Mouse (Mus musculus): Measurements from ENCODE around the gene Nmt1. TPM values are rescaled to one million over a fixed set of nuclear protein-coding genes. Genes with fewer than 3 reads are reported as not detected.

The Nmt1 gene
- polyA plus RNA-seq, 1 experiment from 2014 or later = 69.8 TPM

GRCm38 (mm10) chr11:103098531-103099190, 70.7 kb downstream of the Nmt1 start:
- H3K9me3 ChIP-seq (ENCODE audit: control insufficient read depth, low read length) = no peaks in the 10 kb centered on the region
- peaks cover 26% of the 10 kb centered on the region for H3K27me3 ChIP-seq (ENCODE audit: control insufficient read depth, insufficient read depth, low read length)
- ATAC-seq (ENCODE audit: insufficient number of reproducible peaks, low FRiP score, low TSS enrichment, low read depth) (no peak), DNase-seq (ENCODE audit: low spot score) (no peak)
- H3K9ac ChIP-seq (ENCODE audit: low read length) = no peak overlapping the region
- no peaks in the 10 kb centered on the region for H3K36me3 ChIP-seq (ENCODE audit: control insufficient read depth, insufficient read depth, low read length)
- 72% methylated on average over 11 of the region's 11 CpGs for WGBS
- H3K4me2 ChIP-seq (ENCODE audit: low read depth, severe bottlenecking) = no peak overlapping the region
- no peak overlapping the region for H3K4me3 ChIP-seq (ENCODE audit: low read depth, low read length)
- no peak overlapping the region for H3K27ac ChIP-seq (replicated peaks; ENCODE audit: low read depth, low read length)
- H3K4me1 ChIP-seq (ENCODE audit: control insufficient read depth, insufficient read depth, low read length) = peaks cover 18% of the 10 kb centered on the region

GRCm38 (mm10) chr11:103099352-103099940, 71.5 kb downstream of the Nmt1 start:
- 48% methylated on average over 12 of the region's 12 CpGs for WGBS
- Histone ChIP-seq H3K4me1 (ENCODE audit: control insufficient read depth, insufficient read depth, low read length) (peaks cover 18% of the 10 kb centered on the region), H3K9ac (ENCODE audit: low read length) (no peak overlapping the region), H3K27me3 (ENCODE audit: control insufficient read depth, insufficient read depth, low read length) (peaks cover 29% of the 10 kb centered on the region), H3K9me3 (ENCODE audit: control insufficient read depth, low read length) (no peaks in the 10 kb centered on the region), H3K4me3 (ENCODE audit: low read depth, low read length) (no peak overlapping the region), H3K4me2 (ENCODE audit: low read depth, severe bottlenecking) (no peak overlapping the region), H3K36me3 (ENCODE audit: control insufficient read depth, insufficient read depth, low read length) (no peaks in the 10 kb centered on the region), H3K27ac (replicated peaks; ENCODE audit: low read depth, low read length) (no peak overlapping the region)
- ATAC-seq (ENCODE audit: insufficient number of reproducible peaks, low FRiP score, low TSS enrichment, low read depth) = no peak
- DNase-seq (ENCODE audit: low spot score) = no peak

- H3K4me1 ChIP-seq (ENCODE audit: control insufficient read depth, insufficient read depth, low read length) = peaks cover 16% of the 10 kb centered on the region
- no peaks in the 10 kb centered on the region for H3K9me3 ChIP-seq (ENCODE audit: control insufficient read depth, low read length)
- ATAC-seq (ENCODE audit: insufficient number of reproducible peaks, low FRiP score, low TSS enrichment, low read depth) (no peak), DNase-seq (ENCODE audit: low spot score) (no peak)
- H3K4me3 ChIP-seq (ENCODE audit: low read depth, low read length) = no peak overlapping the region; the same call in 1 of the 2 replicates
- no peak overlapping the region for H3K4me2 ChIP-seq (ENCODE audit: low read depth, severe bottlenecking)
- no peak overlapping the region for H3K9ac ChIP-seq (ENCODE audit: low read length)
- peaks cover 29% of the 10 kb centered on the region for H3K27me3 ChIP-seq (ENCODE audit: control insufficient read depth, insufficient read depth, low read length)
- no peaks in the 10 kb centered on the region for H3K36me3 ChIP-seq (ENCODE audit: control insufficient read depth, insufficient read depth, low read length)
- 67% methylated on average over 8 of the region's 8 CpGs for WGBS
- no peak overlapping the region for H3K27ac ChIP-seq (replicated peaks; ENCODE audit: low read depth, low read length)
Observed at GRCm38 (mm10) chr11:103100361-103100760, 72.4 kb downstream of the Nmt1 start.

GRCm38 (mm10) chr11:103101481-103101865, 73.5 kb downstream of the Nmt1 start, which contains the start of the genes Plcd3 and Acbd4:
Gene Plcd3, minus strand, starts transcription at chr11:103101658.
Gene Acbd4, plus strand, starts transcription at chr11:103101682.
- WGBS = under 1% methylated on average over 34 of the region's 34 CpGs
- H3K4me1 ChIP-seq (ENCODE audit: control insufficient read depth, insufficient read depth, low read length) = peaks cover 16% of the 10 kb centered on the region
- ATAC-seq (ENCODE audit: insufficient number of reproducible peaks, low FRiP score, low TSS enrichment, low read depth) = peak; percentile 55; the same call in 1 of the 2 replicates

GRCm38 (mm10) chr11:103101866-103102501, 74.0 kb downstream of the Nmt1 start:
- H3K4me1 ChIP-seq (ENCODE audit: control insufficient read depth, insufficient read depth, low read length) = peaks cover 13% of the 10 kb centered on the region
- WGBS = 4% methylated on average over 30 of the region's 30 CpGs
- H3K27me3 ChIP-seq (ENCODE audit: control insufficient read depth, insufficient read depth, low read length) = peaks cover 29% of the 10 kb centered on the region

More at GRCm38 (mm10) chr11:103101481-103101865, 73.5 kb downstream of the Nmt1 start, which contains the start of the genes Plcd3 and Acbd4:
- Histone ChIP-seq H3K9ac (ENCODE audit: low read length) (peak within 1 kb of the TSS; percentile 55), H3K36me3 (ENCODE audit: control insufficient read depth, insufficient read depth, low read length) (no peaks in the 10 kb centered on the region), H3K4me2 (ENCODE audit: low read depth, severe bottlenecking) (peak within 1 kb of the TSS; percentile 84), H3K9me3 (ENCODE audit: control insufficient read depth, low read length) (no peaks in the 10 kb centered on the region), H3K4me3 (ENCODE audit: low read depth, low read length) (peak within 1 kb of the TSS; percentile 52), H3K27ac (replicated peaks; ENCODE audit: low read depth, low read length) (no peak within 1 kb of the TSS), H3K27me3 (ENCODE audit: control insufficient read depth, insufficient read depth, low read length) (peaks cover 29% of the 10 kb centered on the region)
- DNase-seq (ENCODE audit: low spot score) = peak; percentile 78

GRCm38 (mm10) chr11:103102725-103103349, 74.8 kb downstream of the Nmt1 start:
- Histone ChIP-seq H3K4me2 (ENCODE audit: low read depth, severe bottlenecking) (peak overlapping the region; percentile 84), H3K9me3 (ENCODE audit: control insufficient read depth, low read length) (no peaks in the 10 kb centered on the region), H3K36me3 (ENCODE audit: control insufficient read depth, insufficient read depth, low read length) (no peaks in the 10 kb centered on the region), H3K27me3 (ENCODE audit: control insufficient read depth, insufficient read depth, low read length) (peaks cover 29% of the 10 kb centered on the region), H3K4me1 (ENCODE audit: control insufficient read depth, insufficient read depth, low read length) (0 out of 2 replicates have a peak, but pooled peaks cover 7% of the 10 kb centered on the region), H3K4me3 (ENCODE audit: low read depth, low read length) (peak overlapping the region; percentile 30), H3K9ac (ENCODE audit: low read length) (0 out of 2 replicates have a peak overlapping the region, but pooled peaks have one; percentile 27), H3K27ac (replicated peaks; ENCODE audit: low read depth, low read length) (no peak overlapping the region)
- ATAC-seq (ENCODE audit: insufficient number of reproducible peaks, low FRiP score, low TSS enrichment, low read depth) (peak; percentile 58), DNase-seq (ENCODE audit: low spot score) (peak; percentile 98)
- WGBS = under 1% methylated on average over 35 of the region's 35 CpGs

More at GRCm38 (mm10) chr11:103101866-103102501, 74.0 kb downstream of the Nmt1 start:
- Histone ChIP-seq H3K4me2 (ENCODE audit: low read depth, severe bottlenecking) (peak overlapping the region; percentile 84), H3K4me3 (ENCODE audit: low read depth, low read length) (peak overlapping the region; percentile 52), H3K27ac (replicated peaks; ENCODE audit: low read depth, low read length) (no peak overlapping the region), H3K9me3 (ENCODE audit: control insufficient read depth, low read length) (no peaks in the 10 kb centered on the region), H3K36me3 (ENCODE audit: control insufficient read depth, insufficient read depth, low read length) (no peaks in the 10 kb centered on the region), H3K9ac (ENCODE audit: low read length) (peak overlapping the region; percentile 12; the same call in 1 of the 2 replicates)
- DNase-seq (ENCODE audit: low spot score) = peak; percentile 62
- ATAC-seq (ENCODE audit: insufficient number of reproducible peaks, low FRiP score, low TSS enrichment, low read depth) = peak; percentile 36; the same call in 1 of the 2 replicates

GRCm38 (mm10) chr11:103103621-103104020, 75.6 kb downstream of the Nmt1 start:
- WGBS = 56% methylated on average over 8 of the region's 8 CpGs
- H3K4me2 ChIP-seq (ENCODE audit: low read depth, severe bottlenecking) = peak overlapping the region; percentile 84
- no peak overlapping the region for H3K27ac ChIP-seq (replicated peaks; ENCODE audit: low read depth, low read length)
- no peak for ATAC-seq (ENCODE audit: insufficient number of reproducible peaks, low FRiP score, low TSS enrichment, low read depth)
- DNase-seq (ENCODE audit: low spot score) = no peak
- H3K9ac ChIP-seq (ENCODE audit: low read length) = no peak overlapping the region
- 0 out of 2 replicates have a peak, but pooled peaks cover 7% of the 10 kb centered on the region for H3K4me1 ChIP-seq (ENCODE audit: control insufficient read depth, insufficient read depth, low read length)
- peak overlapping the region; percentile 30; the same call in 1 of the 2 replicates for H3K4me3 ChIP-seq (ENCODE audit: low read depth, low read length)
- no peaks in the 10 kb centered on the region for H3K36me3 ChIP-seq (ENCODE audit: control insufficient read depth, insufficient read depth, low read length)
- peaks cover 29% of the 10 kb centered on the region for H3K27me3 ChIP-seq (ENCODE audit: control insufficient read depth, insufficient read depth, low read length)
- no peaks in the 10 kb centered on the region for H3K9me3 ChIP-seq (ENCODE audit: control insufficient read depth, low read length)

GRCm38 (mm10) chr11:103104469-103104868, 76.5 kb downstream of the Nmt1 start:
- DNase-seq (ENCODE audit: low spot score) (no peak), ATAC-seq (ENCODE audit: insufficient number of reproducible peaks, low FRiP score, low TSS enrichment, low read depth) (no peak)
- no peak overlapping the region for H3K4me2 ChIP-seq (ENCODE audit: low read depth, severe bottlenecking)
- H3K27me3 ChIP-seq (ENCODE audit: control insufficient read depth, insufficient read depth, low read length) = peaks cover 29% of the 10 kb centered on the region
- no peak overlapping the region for H3K4me3 ChIP-seq (ENCODE audit: low read depth, low read length)
- H3K9me3 ChIP-seq (ENCODE audit: control insufficient read depth, low read length) = no peaks in the 10 kb centered on the region
- 80% methylated on average over 7 of the region's 7 CpGs for WGBS
- H3K27ac ChIP-seq (replicated peaks; ENCODE audit: low read depth, low read length) = no peak overlapping the region
- 0 out of 2 replicates have a peak, but pooled peaks cover 4% of the 10 kb centered on the region for H3K4me1 ChIP-seq (ENCODE audit: control insufficient read depth, insufficient read depth, low read length)
- no peaks in the 10 kb centered on the region for H3K36me3 ChIP-seq (ENCODE audit: control insufficient read depth, insufficient read depth, low read length)
- no peak overlapping the region for H3K9ac ChIP-seq (ENCODE audit: low read length)

Data from limb, embryonic 11.5 days (tissue).